12 mouse cellular contexts compared by ENCODE assay signal in genomic region chr4:46602704-46603103, GRCm38 (mm10). TPM values are rescaled to one million over a fixed set of nuclear protein-coding genes. Genes with fewer than 3 reads are reported as not detected.
A peak's percentile ranks its signal among the peaks of the same experiment; 100 is the strongest.
DNase-seq lines count a peak whose midpoint lies in the region; ATAC-seq and TF ChIP-seq lines count a peak whose summit lies in the region.
"Had no signal": no experiment of that assay in that cellular context is flagged by ENCODE, and none has a peak within 500 bp of the region (broad histone marks: within the 10 kb centered on the region; RNA-seq: fewer than 3 reads in every experiment).

No protein-coding gene starts in this region.

- H3K27ac ChIP-seq in gastrocnemius, adult 2 months: no peak overlapping the region
- no peak overlapping the region for H3K27ac ChIP-seq in lung, embryonic 16.5 days (ENCODE audit: low read length)
- H3K27ac ChIP-seq in CH12.LX (ENCODE audit: insufficient read depth, low read depth): peak overlapping the region; percentile 33; the same call in 1 of the 2 replicates
- 0 out of 2 replicates have a peak overlapping the region, but pooled peaks have one; percentile 35 for H3K27ac ChIP-seq in intestine, postnatal 0 days (ENCODE audit: low read depth, low read length)
- H3K27ac ChIP-seq: embryonic facial prominence, embryonic 13.5 days; heart, embryonic 13.5 days; hindbrain, embryonic 14.5 days; limb, embryonic 12.5 days had no signal

- H3K4me1 ChIP-seq in lung, embryonic 16.5 days (replicated peaks; ENCODE audit: control insufficient read depth, insufficient read depth, low read length): peaks cover 3% of the 10 kb centered on the region
- H3K4me1 ChIP-seq in CH12.LX (ENCODE audit: control insufficient read depth in 1 of 2, insufficient read depth in 2 of 2): peaks cover 29 to 74% of the 10 kb centered on the region in 2 experiments
- 0 out of 2 replicates have a peak, but pooled peaks cover 3% of the 10 kb centered on the region for H3K4me1 ChIP-seq in intestine, postnatal 0 days (replicated peaks; ENCODE audit: control insufficient read depth, insufficient read depth, low read length)

- peaks cover 34% of the 10 kb centered on the region for H3K27me3 ChIP-seq in lung, embryonic 16.5 days (ENCODE audit: control insufficient read depth, insufficient read depth, low read depth, low read length)
- no peaks in the 10 kb centered on the region for H3K27me3 ChIP-seq in CH12.LX (replicated peaks)
- H3K27me3 ChIP-seq in intestine, postnatal 0 days (replicated peaks; ENCODE audit: control insufficient read depth, insufficient read depth, low read length): no peaks in the 10 kb centered on the region

- in situ Hi-C loops in CH12.LX (cut with MboI; ENCODE audit: low pct_ligation_motif_present, low pct_unique_long_range_greater_than_20kb, low sequenced_read_pairs): no loop called here

- ATAC-seq in lung, embryonic 16.5 days (ENCODE audit: low read depth): no peak
- ATAC-seq in intestine, postnatal 0 days: no peak

- 49% methylated on average over 7 of the region's 7 CpGs for WGBS in lung, embryonic 16.5 days
- 33% methylated on average over 7 of the region's 7 CpGs for WGBS in intestine, postnatal 0 days

- intact Hi-C loops in gastrocnemius, adult 2 months (cut with DNase I): no loop called here

- peak; percentile 13 for DNase-seq in gastrocnemius, adult 2 months
- DNase-seq in gastrocnemius, postnatal 25 days: no peak
- DNase-seq in lung, adult 18-20 months: no peak
- no peak for DNase-seq in CH12.LX (ENCODE audit: extremely low read depth)
- no peak for DNase-seq in heart, postnatal 4 days
- DNase-seq: lung, adult 2 months had no signal

- TF ChIP-seq POLR2A in CH12.LX (IDR thresholded peaks at IDR 0.05; ENCODE audit: low read depth, low read length): no peak

- no peak overlapping the region for H3K9ac ChIP-seq in lung, embryonic 16.5 days (ENCODE audit: low read length)
- H3K9ac ChIP-seq in CH12.LX (ENCODE audit: insufficient read depth, low read depth): peak overlapping the region; percentile 58
- H3K9ac ChIP-seq in intestine, postnatal 0 days (ENCODE audit: low read depth, low read length): no peak overlapping the region

- TF ChIP-seq EP300 in CH12.LX (IDR thresholded peaks at IDR 0.05; ENCODE audit: low read length): no peak

- dilution Hi-C loops in CH12.LX (cut with MboI; ENCODE audit: extremely low pct_ligation_motif_present, extremely low pct_unique_long_range_greater_than_20kb, low sequenced_read_pairs): no loop called here

- no peak for TF ChIP-seq RAD21 in CH12.LX (IDR thresholded peaks at IDR 0.05; ENCODE audit: low read depth, low read length)

- H3K36me3 ChIP-seq in lung, embryonic 16.5 days (ENCODE audit: control insufficient read depth, insufficient read depth, low read length): no peaks in the 10 kb centered on the region
- H3K36me3 ChIP-seq in CH12.LX (replicated peaks in 1 of 2; ENCODE audit: control insufficient read depth in 1 of 2, insufficient read depth in 1 of 2, low read length in 1 of 2): peaks cover 3 to 17% of the 10 kb centered on the region in 2 experiments
- H3K36me3 ChIP-seq in intestine, postnatal 0 days (ENCODE audit: control insufficient read depth, insufficient read depth): peaks cover 12% of the 10 kb centered on the region; the same call in 1 of the 2 replicates
- H3K36me3 ChIP-seq: embryonic facial prominence, embryonic 13.5 days; heart, embryonic 13.5 days; limb, embryonic 12.5 days had no signal

- H3K4me3 ChIP-seq in gastrocnemius, adult 2 months: no peak overlapping the region
- no peak overlapping the region for H3K4me3 ChIP-seq in lung, embryonic 16.5 days (ENCODE audit: low read length)
- peak overlapping the region in 2 of 3 experiments; percentile 59 to 99 for H3K4me3 ChIP-seq in CH12.LX (replicated peaks in 1 of 3; ENCODE audit: low read depth in 2 of 3, low read length in 2 of 3, poor library complexity in 1 of 3)
- 0 out of 2 replicates have a peak overlapping the region, but pooled peaks have one; percentile 66 for H3K4me3 ChIP-seq in intestine, postnatal 0 days (ENCODE audit: low read depth, low read length)

- no peaks in the 10 kb centered on the region for H3K9me3 ChIP-seq in lung, embryonic 16.5 days (ENCODE audit: control insufficient read depth, low read length)
- H3K9me3 ChIP-seq in CH12.LX (replicated peaks; ENCODE audit: low read length): no peaks in the 10 kb centered on the region
- H3K9me3 ChIP-seq in intestine, postnatal 0 days (ENCODE audit: control insufficient read depth): no peaks in the 10 kb centered on the region
- H3K9me3 ChIP-seq: embryonic facial prominence, embryonic 13.5 days; heart, embryonic 13.5 days; limb, embryonic 12.5 days had no signal

- TF ChIP-seq CTCF in gastrocnemius, adult 2 months (IDR thresholded peaks at IDR 0.05): no peak
- TF ChIP-seq CTCF in CH12.LX (conservative IDR thresholded peaks at IDR 0.05 in 1 of 2, IDR thresholded peaks at IDR 0.05 in 1 of 2; ENCODE audit: low read depth in 2 of 2, low read length in 2 of 2): no peak
- TF ChIP-seq CTCF in intestine, postnatal 0 days (IDR thresholded peaks at IDR 0.05; ENCODE audit: low read depth): no peak

- H3K4me2 ChIP-seq in lung, embryonic 16.5 days (ENCODE audit: low read depth, low read length): peak overlapping the region; percentile 99; the same call in 1 of the 2 replicates
- peak overlapping the region; percentile 66 for H3K4me2 ChIP-seq in CH12.LX (ENCODE audit: insufficient read depth, low read depth, poor library complexity, severe bottlenecking)
- peak overlapping the region; percentile 89 for H3K4me2 ChIP-seq in intestine, postnatal 0 days (replicated peaks; ENCODE audit: low read depth)

- H3K79me2 ChIP-seq in CH12.LX (replicated peaks; ENCODE audit: control insufficient read depth, extremely low read depth, insufficient read depth, poor library complexity, severe bottlenecking): peaks cover 40% of the 10 kb centered on the region

TF ChIP-seq in CH12.LX, 34 proteins besides CTCF, POLR2A, EP300 and RAD21:
- TF ChIP-seq ZNF384 (IDR thresholded peaks at IDR 0.05; ENCODE audit: low read depth, low read length): no peak
- no peak for TF ChIP-seq MAFK (IDR thresholded peaks at IDR 0.05; ENCODE audit: insufficient replicate concordance, low read length)
- no peak for TF ChIP-seq MAZ (IDR thresholded peaks at IDR 0.05; ENCODE audit: low read depth, low read length)
- TF ChIP-seq TCF12 (IDR thresholded peaks at IDR 0.05; ENCODE audit: low read depth, low read length): no peak
- TF ChIP-seq ZC3H11A (IDR thresholded peaks at IDR 0.05; ENCODE audit: low read depth, low read length): no peak
- TF ChIP-seq BHLHE40 (IDR thresholded peaks at IDR 0.05; ENCODE audit: low read depth, low read length): no peak
- TF ChIP-seq MYC (IDR thresholded peaks at IDR 0.05; ENCODE audit: low read depth, low read length): no peak
- no peak for TF ChIP-seq MXI1 (IDR thresholded peaks at IDR 0.05; ENCODE audit: low read depth, low read length)
- no peak for TF ChIP-seq GABPA (IDR thresholded peaks at IDR 0.05; ENCODE audit: insufficient replicate concordance, low read depth, low read length)
- TF ChIP-seq RCOR1 (conservative IDR thresholded peaks at IDR 0.05; ENCODE audit: low read depth, low read length): no peak
- TF ChIP-seq ZMIZ1 (IDR thresholded peaks at IDR 0.05; ENCODE audit: low read depth, low read length): no peak
- TF ChIP-seq E2F4 (IDR thresholded peaks at IDR 0.05; ENCODE audit: insufficient replicate concordance, low read depth, low read length): no peak
- TF ChIP-seq CHD1 (IDR thresholded peaks at IDR 0.05; ENCODE audit: low read depth, low read length): no peak
- TF ChIP-seq ZKSCAN1 (IDR thresholded peaks at IDR 0.05; ENCODE audit: borderline replicate concordance, low read depth, low read length): no peak
- no peak for TF ChIP-seq USF1 (IDR thresholded peaks at IDR 0.05; ENCODE audit: low read depth, low read length)
- no peak for TF ChIP-seq TBP (conservative IDR thresholded peaks at IDR 0.05; ENCODE audit: low read depth, low read length)
- no peak for TF ChIP-seq SMC3 (IDR thresholded peaks at IDR 0.05; ENCODE audit: low read depth, low read length)
- TF ChIP-seq MAX (IDR thresholded peaks at IDR 0.05; ENCODE audit: low read length): no peak
TF ChIP-seq in CH12.LX: peak in this region for 0.

RNA-seq across cellular contexts. Expression of gene Coro2a, which starts 0.7 kb away (rescaled TPM):
- under 1 TPM; 0.10 to 0.39 TPM for total RNA-seq in gastrocnemius, adult 2 months (2021)
- under 1 TPM in 1 of 2 experiments, not detected in 1; 0.20 TPM for total RNA-seq in gastrocnemius, postnatal 25 days (2021)
- polyA plus RNA-seq in lung, embryonic 16.5 days (2015; fragmentation: Nextera tagmentation; extraction: Ambion mirVana): 5.2 TPM in 2 replicates
- total RNA-seq in CH12.LX (2012; rRNA removed) (71.4 and 129 TPM in 2 replicates), CH12.LX (2014; rRNA removed) (23.3 and 24.6 TPM in 2 replicates)
- polyA plus RNA-seq in CH12.LX (2012; ENCODE audit: insufficient read length, low read depth): 152 and 223 TPM in 2 replicates
- polyA plus RNA-seq in intestine, postnatal 0 days (2015; fragmentation: Nextera tagmentation; extraction: Ambion mirVana): 53.0 and 59.7 TPM in 2 replicates
- under 1 TPM; 0.25 to 0.48 TPM for total RNA-seq in heart, postnatal 4 days (2021)

RNA-seq across cellular contexts. Expression of gene Tbc1d2, which starts 47.3 kb away (rescaled TPM):
- under 1 TPM; 0.39 to 0.59 TPM for total RNA-seq in gastrocnemius, adult 2 months (2021)
- under 1 TPM; 0.64 to 0.78 TPM for total RNA-seq in gastrocnemius, postnatal 25 days (2021)
- polyA plus RNA-seq in lung, embryonic 16.5 days (2015; fragmentation: Nextera tagmentation; extraction: Ambion mirVana): 4.2 and 4.3 TPM in 2 replicates
- 0.59 and 1.1 TPM in 2 replicates for total RNA-seq in CH12.LX (2012; rRNA removed)
- total RNA-seq in CH12.LX (2014; rRNA removed): 0.12 TPM in 2 replicates
- 0.27 and 0.29 TPM in 2 replicates for polyA plus RNA-seq in CH12.LX (2012; ENCODE audit: insufficient read length, low read depth)
- polyA plus RNA-seq in intestine, postnatal 0 days (2015; fragmentation: Nextera tagmentation; extraction: Ambion mirVana): 5.1 and 5.2 TPM in 2 replicates
- 1 to 10 TPM; 2.9 to 3.5 TPM for total RNA-seq in heart, postnatal 4 days (2021)

Comparison
In these comparisons a context has a peak if more than half of its experiments do, and no peak if none do; other contexts are left out.
1. H3K27ac ChIP-seq: peak in CH12.LX (single experiment) and intestine, postnatal 0 days (single experiment); none in gastrocnemius, adult 2 months (single experiment) and lung, embryonic 16.5 days (single experiment).
2. H3K4me3 ChIP-seq: peak in CH12.LX (2 of 3) and intestine, postnatal 0 days (single experiment); none in gastrocnemius, adult 2 months (single experiment) and lung, embryonic 16.5 days (single experiment).
3. RNA of gene Coro2a, which starts 0.7 kb away (total RNA-seq): 23.3 to 129 TPM in CH12.LX; 0.25 to 0.48 TPM in heart, postnatal 4 days, 0.10 to 0.39 TPM in gastrocnemius, adult 2 months and 0.20 TPM in gastrocnemius, postnatal 25 days; every median in the first group is over 10 times any median in the second.
4. Peak in every context shown above with its lines, with median percentiles within 50 percentile points of each other: H3K4me2 ChIP-seq.